Mouse (Mus musculus) forebrain, embryonic 15.5 days (tissue): ENCODE data around the gene Rusc2. TPM values are rescaled to one million over a fixed set of nuclear protein-coding genes. Genes with fewer than 3 reads are reported as not detected.

Experiments
- ATAC-seq: fragments of 200-750 bp; cut with Nextera tagmentation; replicated peaks from 2 replicates; pipeline ENCODE4 v1.8.0; 2017; ENCODE audit warnings: mild to moderate bottlenecking, moderate TSS enrichment, moderate library complexity
- H3K27ac ChIP-seq: fragments of 300-500 bp; sonication (generic); replicated peaks from 2 replicates; pipeline ENCODE4 v1.5.1; 2015; ENCODE audit warnings: mild to moderate bottlenecking, inconsistent platforms
- H3K27me3 ChIP-seq: fragments of 300-500 bp; sonication (generic); 2 replicates; pipeline ENCODE4 v1.6.1; 2015; ENCODE audit warnings: inconsistent platforms
- H3K36me3 ChIP-seq: fragments of 300-500 bp; sonication (generic); 2 replicates; pipeline ENCODE4 v1.6.1; 2015; ENCODE audit warnings: mild to moderate bottlenecking, inconsistent platforms
- H3K4me1 ChIP-seq: fragments of 300-500 bp; sonication (generic); 2 replicates; pipeline ENCODE4 v1.6.1; 2015; ENCODE audit warnings: inconsistent platforms
- H3K4me2 ChIP-seq: fragments of 300-500 bp; sonication (generic); replicated peaks from 2 replicates; pipeline ENCODE4 v1.6.1; 2015; ENCODE audit warnings: mild to moderate bottlenecking, inconsistent platforms
- H3K4me3 ChIP-seq: fragments of 300-500 bp; sonication (generic); 2 replicates; pipeline ENCODE4 v1.5.1; 2015; ENCODE audit warnings: mild to moderate bottlenecking, inconsistent platforms
- H3K9ac ChIP-seq: fragments of 300-500 bp; sonication (generic); replicated peaks from 2 replicates; pipeline ENCODE4 v1.6.1; 2015; ENCODE audit warnings: mild to moderate bottlenecking, inconsistent platforms
- H3K9me3 ChIP-seq: fragments of 300-500 bp; sonication (generic); 2 replicates; pipeline ENCODE4 v1.6.1; 2016; ENCODE audit warnings: inconsistent platforms
- WGBS: fragments of 180-500 bp; shearing (Covaris S2); methylation state at CpG from one replicate; pipeline ENCODE4 v1.1.7; 2015; ENCODE audit warnings: mixed read lengths; 5-methylcytosine and 5-hydroxymethylcytosine counted together
- polyA plus RNA-seq: library from polyadenylated mRNA; unstranded; fragments of >200 nt; fragmentation: Nextera tagmentation; extraction: Ambion mirVana; gene quantifications from 2 replicates; pipeline ENCODE4 v1.2.1, GENCODE M21; 2015

Gene Rusc2
- polyA plus RNA-seq, 1 experiment from 2014 or later: 59.8 TPM

DNA sequence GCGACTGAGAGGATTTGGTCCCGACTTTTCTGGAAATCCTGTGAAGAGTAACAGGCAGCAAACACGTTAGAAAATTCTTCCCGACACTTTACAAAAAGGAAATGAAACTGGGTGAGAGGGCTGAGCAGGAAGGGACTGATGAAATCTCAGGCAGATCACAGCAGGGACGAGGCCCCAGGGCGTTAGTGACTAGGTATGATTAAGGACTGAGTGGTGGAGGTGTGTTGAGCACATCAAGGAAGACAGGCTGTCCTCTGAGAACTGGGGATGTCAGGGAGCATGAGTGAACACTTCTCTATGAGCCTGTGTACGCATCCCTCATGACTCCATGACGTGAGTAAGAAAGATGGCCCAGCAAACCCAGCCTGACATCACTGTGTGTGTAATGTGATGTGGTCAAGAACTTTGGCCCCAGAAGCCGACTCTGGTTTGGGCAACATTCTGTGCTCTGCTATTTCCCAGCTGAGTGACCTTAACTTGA is 38.1 kb downstream of the Rusc2 start:
- H3K27ac ChIP-seq: no peak overlapping the region
- WGBS: 78% methylated on average over 9 of the region's 9 CpGs

GRCm38 (mm10) chr4:43420305-43420704 is 38.5 kb downstream of the Rusc2 start:
- 6% methylated on average over 6 of the region's 6 CpGs for WGBS
- H3K9ac ChIP-seq: no peak overlapping the region
- no peaks in the 10 kb centered on the region for H3K4me1 ChIP-seq
- no peak overlapping the region for H3K4me3 ChIP-seq
- peaks cover 65% of the 10 kb centered on the region for H3K36me3 ChIP-seq
- ATAC-seq: peak; percentile 30
- H3K9me3 ChIP-seq: no peaks in the 10 kb centered on the region
- H3K4me2 ChIP-seq: no peak overlapping the region
- 0 out of 2 replicates have a peak, but pooled peaks cover 6% of the 10 kb centered on the region for H3K27me3 ChIP-seq
- no peak overlapping the region for H3K27ac ChIP-seq

More for the DNA sequence above, 38.1 kb downstream of the Rusc2 start:
- Histone ChIP-seq H3K9ac (no peak overlapping the region), H3K9me3 (no peaks in the 10 kb centered on the region), H3K4me2 (no peak overlapping the region), H3K27me3 (0 out of 2 replicates have a peak, but pooled peaks cover 6% of the 10 kb centered on the region), H3K36me3 (peaks cover 65% of the 10 kb centered on the region), H3K4me3 (no peak overlapping the region), H3K4me1 (no peaks in the 10 kb centered on the region)
- no peak for ATAC-seq

GRCm38 (mm10) chr4:43421632-43422240 is 40.0 kb downstream of the Rusc2 start:
- 80% methylated on average over 28 of the region's 28 CpGs for WGBS
- H3K4me1 ChIP-seq: no peaks in the 10 kb centered on the region
- no peak overlapping the region for H3K9ac ChIP-seq
- no peak for ATAC-seq
- H3K36me3 ChIP-seq: peaks cover 65% of the 10 kb centered on the region
- H3K27me3 ChIP-seq: peaks cover 13% of the 10 kb centered on the region; the same call in 1 of the 2 replicates
- H3K27ac ChIP-seq: no peak overlapping the region
- no peaks in the 10 kb centered on the region for H3K9me3 ChIP-seq
- H3K4me3 ChIP-seq: no peak overlapping the region
- H3K4me2 ChIP-seq: no peak overlapping the region

GRCm38 (mm10) chr4:43423267-43423934 is 41.6 kb downstream of the Rusc2 start:
- Histone ChIP-seq H3K9ac (no peak overlapping the region), H3K9me3 (no peaks in the 10 kb centered on the region), H3K4me1 (peaks cover 9% of the 10 kb centered on the region; the same call in 1 of the 2 replicates), H3K27me3 (peaks cover 13% of the 10 kb centered on the region; the same call in 1 of the 2 replicates), H3K27ac (no peak overlapping the region), H3K36me3 (peaks cover 59% of the 10 kb centered on the region), H3K4me2 (no peak overlapping the region), H3K4me3 (no peak overlapping the region)
- 90% methylated on average over 20 of the region's 20 CpGs for WGBS
- no peak for ATAC-seq

- H3K4me2 ChIP-seq: no peak overlapping the region
- no peak overlapping the region for H3K4me3 ChIP-seq
- peaks cover 13% of the 10 kb centered on the region; the same call in 1 of the 2 replicates for H3K27me3 ChIP-seq
- no peak overlapping the region for H3K27ac ChIP-seq
- 86% methylated on average over 9 of the region's 9 CpGs for whole genome bisulfite sequencing
- H3K9ac ChIP-seq: no peak overlapping the region
- H3K36me3 ChIP-seq: peaks cover 59% of the 10 kb centered on the region
- H3K4me1 ChIP-seq: peaks cover 16% of the 10 kb centered on the region; the same call in 1 of the 2 replicates
- no peak for ATAC-seq
- H3K9me3 ChIP-seq: no peaks in the 10 kb centered on the region
Measured at GRCm38 (mm10) chr4:43424072-43424471, 42.3 kb downstream of the Rusc2 start.

DNA sequence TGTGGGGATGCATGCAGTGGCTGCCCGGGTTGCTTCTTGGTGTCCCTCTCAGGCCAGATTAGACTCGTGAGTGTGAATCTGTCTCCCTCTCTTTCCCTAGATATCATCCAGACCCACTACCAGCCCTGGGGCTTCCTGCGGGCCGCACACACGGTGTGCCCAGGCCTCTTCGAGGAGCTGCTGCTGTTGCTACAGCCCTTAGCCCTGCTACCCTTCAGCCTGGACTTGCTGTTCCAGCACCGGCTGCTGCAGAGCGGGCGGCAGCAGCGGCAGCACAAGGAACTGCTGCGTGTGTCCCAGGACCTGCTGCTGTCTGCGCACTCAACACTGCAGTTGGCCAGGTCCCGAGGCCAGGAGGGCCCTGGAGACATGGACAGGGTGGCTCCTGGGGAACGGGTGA is 43.4 kb downstream of the Rusc2 start:
- peaks cover 16% of the 10 kb centered on the region; the same call in 1 of the 2 replicates for H3K4me1 ChIP-seq
- ATAC-seq: no peak
- H3K36me3 ChIP-seq: peaks cover 59% of the 10 kb centered on the region
- 27% methylated on average over 14 of the region's 14 CpGs for WGBS
- H3K9me3 ChIP-seq: no peaks in the 10 kb centered on the region
- H3K27ac ChIP-seq: no peak overlapping the region
- H3K4me3 ChIP-seq: no peak overlapping the region
- peaks cover 13% of the 10 kb centered on the region; the same call in 1 of the 2 replicates for H3K27me3 ChIP-seq
- H3K9ac ChIP-seq: no peak overlapping the region
- H3K4me2 ChIP-seq: no peak overlapping the region

DNA sequence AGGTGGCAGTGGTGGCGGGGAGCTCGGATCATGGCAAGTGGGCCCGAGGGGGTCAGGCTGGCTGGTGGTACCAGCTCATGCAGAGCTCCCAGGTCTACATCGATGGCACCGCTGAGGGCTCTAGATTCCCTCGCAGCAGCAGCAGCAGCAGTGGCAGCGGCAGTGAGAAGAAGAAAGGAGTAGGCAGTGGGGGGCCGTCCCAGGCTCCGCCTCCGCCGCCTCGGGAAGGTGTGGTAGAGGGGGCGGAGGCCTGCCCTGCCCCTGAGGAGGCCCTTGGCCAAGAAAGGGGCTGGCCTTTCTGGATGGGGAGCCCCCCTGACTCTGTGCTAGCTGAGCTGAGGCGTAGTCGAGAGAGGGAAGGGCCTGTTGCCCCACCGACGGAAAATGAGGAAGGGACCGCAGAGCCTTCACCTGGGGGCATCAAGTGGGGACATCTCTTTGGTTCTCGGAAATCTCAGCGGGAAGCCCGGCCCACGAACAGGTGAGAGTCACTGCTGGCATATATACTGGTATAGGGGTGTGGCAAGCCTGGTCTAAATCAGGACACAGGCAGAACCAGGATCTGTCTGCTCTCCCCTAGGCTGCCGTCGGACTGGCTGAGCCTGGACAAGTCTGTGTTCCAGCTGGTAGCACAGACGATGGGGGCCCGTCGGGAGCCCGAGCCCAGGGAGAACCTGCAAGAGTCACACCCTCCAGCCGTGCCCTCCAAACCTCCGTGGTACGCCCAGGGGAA is 44.0 kb downstream of the Rusc2 start:
- Histone ChIP-seq H3K9me3 (no peaks in the 10 kb centered on the region), H3K4me2 (no peak overlapping the region), H3K4me3 (no peak overlapping the region)

GRCm38 (mm10) chr4:43426487-43426886 is 44.7 kb downstream of the Rusc2 start:
- H3K4me1 ChIP-seq: peaks cover 16% of the 10 kb centered on the region; the same call in 1 of the 2 replicates
- no peak overlapping the region for H3K27ac ChIP-seq
- H3K27me3 ChIP-seq: peaks cover 13% of the 10 kb centered on the region; the same call in 1 of the 2 replicates
- no peaks in the 10 kb centered on the region for H3K9me3 ChIP-seq
- H3K4me3 ChIP-seq: no peak overlapping the region
- no peak for ATAC-seq
- H3K36me3 ChIP-seq: peaks cover 56% of the 10 kb centered on the region
- H3K9ac ChIP-seq: no peak overlapping the region
- H3K4me2 ChIP-seq: no peak overlapping the region
- WGBS: 57% methylated on average over 10 of the region's 10 CpGs

More for the DNA sequence above, 44.0 kb downstream of the Rusc2 start:
- H3K27me3 ChIP-seq: peaks cover 13% of the 10 kb centered on the region; the same call in 1 of the 2 replicates
- H3K4me1 ChIP-seq: peaks cover 16% of the 10 kb centered on the region; the same call in 1 of the 2 replicates
- no peak overlapping the region for H3K27ac ChIP-seq
- 0 out of 2 replicates have a peak, but pooled peaks have one; percentile 6 for ATAC-seq
- WGBS: 22% methylated on average over 31 of the region's 31 CpGs
- peaks cover 59% of the 10 kb centered on the region for H3K36me3 ChIP-seq
- H3K9ac ChIP-seq: no peak overlapping the region

DNA sequence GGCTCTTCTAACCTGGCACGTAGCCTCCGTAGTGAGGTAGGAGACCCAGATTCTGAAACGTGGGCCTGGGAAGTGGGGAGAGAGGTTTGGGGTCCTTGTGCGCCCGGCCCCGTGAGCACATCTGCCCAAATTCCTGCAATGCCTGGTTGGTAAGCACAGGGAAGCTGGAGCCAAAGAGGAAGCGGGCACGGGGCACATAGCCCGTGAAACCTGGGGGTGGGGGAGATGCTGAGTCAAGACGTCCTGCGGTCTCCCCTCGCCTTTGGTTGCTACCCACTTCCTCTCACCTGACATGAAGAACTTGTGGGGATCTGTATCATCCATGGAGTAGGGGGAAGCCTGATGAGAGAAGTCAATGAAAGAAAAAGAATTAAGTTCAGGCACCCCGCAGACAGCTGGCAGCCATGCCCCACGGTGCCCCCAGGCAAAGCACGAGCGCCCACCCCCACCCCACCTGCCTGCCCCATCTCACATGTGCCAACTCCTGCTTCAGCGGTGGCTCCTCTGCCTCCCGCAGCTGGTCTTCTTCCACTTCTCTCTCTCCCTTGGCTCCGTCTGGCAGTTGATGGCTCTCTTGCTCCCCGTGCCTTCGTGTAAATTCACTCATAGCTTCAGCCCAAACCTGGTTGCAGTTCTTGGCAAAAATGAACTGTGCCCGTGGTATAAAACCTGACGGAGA is 45.9 kb downstream of the Rusc2 start:
- Histone ChIP-seq H3K9ac (no peak overlapping the region), H3K27me3 (peaks cover 13% of the 10 kb centered on the region; the same call in 1 of the 2 replicates), H3K9me3 (no peaks in the 10 kb centered on the region), H3K4me1 (peaks cover 18% of the 10 kb centered on the region; the same call in 1 of the 2 replicates), H3K27ac (no peak overlapping the region), H3K36me3 (peaks cover 44% of the 10 kb centered on the region), H3K4me2 (no peak overlapping the region), H3K4me3 (no peak overlapping the region)
- ATAC-seq: no peak
- WGBS: 19% methylated on average over 23 of the region's 23 CpGs

DNA sequence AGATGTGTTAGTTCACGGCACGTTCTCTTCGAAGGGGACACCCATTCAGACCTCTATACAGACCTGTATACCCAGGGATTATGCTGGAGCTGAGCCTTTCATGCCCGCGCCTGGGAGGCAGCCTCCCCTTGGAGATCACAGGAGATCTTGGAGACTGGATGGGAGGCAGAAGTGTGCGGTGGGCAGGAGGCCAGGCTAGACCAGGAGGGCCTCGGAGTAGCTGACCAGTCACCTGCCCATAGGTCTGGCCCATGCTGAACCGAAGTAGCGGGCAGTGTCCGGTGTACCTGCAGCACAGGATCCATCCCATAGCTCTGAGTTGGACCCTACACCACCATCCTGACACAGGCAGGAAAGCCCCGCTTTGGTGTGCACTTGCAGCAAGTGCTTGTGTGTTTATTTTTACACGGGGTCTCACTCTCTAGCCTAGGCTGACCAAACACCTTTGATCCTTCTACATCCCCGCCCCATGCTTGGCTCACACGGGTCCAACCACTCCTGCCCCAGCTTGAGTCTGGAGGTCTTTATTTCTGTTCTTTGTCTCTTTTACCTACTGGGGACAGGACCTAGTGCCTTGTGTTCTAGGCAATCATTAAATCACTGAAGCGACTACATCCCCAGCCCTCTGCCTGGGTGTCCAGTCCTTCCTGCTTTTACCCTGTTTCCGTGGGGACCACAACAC is 46.5 kb downstream of the Rusc2 start:
- no peaks in the 10 kb centered on the region for H3K9me3 ChIP-seq
- no peak overlapping the region for H3K4me3 ChIP-seq
- H3K36me3 ChIP-seq: peaks cover 38% of the 10 kb centered on the region
- no peak overlapping the region; the same call in 1 of the 2 replicates for H3K9ac ChIP-seq
- no peak overlapping the region for H3K4me2 ChIP-seq
- H3K27me3 ChIP-seq: peaks cover 13% of the 10 kb centered on the region; the same call in 1 of the 2 replicates
- no peak for ATAC-seq
- peaks cover 18% of the 10 kb centered on the region; the same call in 1 of the 2 replicates for H3K4me1 ChIP-seq
- 25% methylated on average over 16 of the region's 16 CpGs for WGBS
- H3K27ac ChIP-seq: no peak overlapping the region

DNA sequence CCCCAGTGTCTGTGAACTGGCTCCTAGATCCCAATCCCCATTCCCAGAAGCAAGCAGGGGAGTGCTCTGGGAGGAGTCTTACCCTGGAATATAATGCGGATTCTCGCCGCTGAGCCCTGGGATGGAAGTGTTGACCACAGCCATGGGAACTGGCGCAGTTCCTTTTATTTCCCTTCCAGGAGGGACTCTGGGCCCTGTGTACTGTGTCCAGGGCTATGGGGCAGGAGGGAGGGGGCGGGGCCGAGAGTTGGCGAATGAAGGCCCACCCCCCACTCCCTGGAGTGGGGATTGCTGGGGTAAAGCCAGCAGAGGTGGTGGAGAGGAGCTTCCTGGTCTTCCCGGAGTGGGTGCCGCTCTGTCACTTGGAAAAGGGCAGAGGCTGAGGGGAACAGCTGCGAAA is 47.2 kb downstream of the Rusc2 start, which contains the start of gene Fam166b:
Gene Fam166b, minus strand, starts transcription at position 189 of the 400 bp plus-strand sequence.
- Histone ChIP-seq H3K9ac (no peak within 1 kb of the TSS; the same call in 1 of the 2 replicates), H3K4me2 (no peak within 1 kb of the TSS), H3K9me3 (no peaks in the 10 kb centered on the region), H3K4me3 (no peak within 1 kb of the TSS), H3K36me3 (peaks cover 31% of the 10 kb centered on the region), H3K27me3 (peaks cover 7% of the 10 kb centered on the region; the same call in 1 of the 2 replicates), H3K4me1 (peaks cover 18% of the 10 kb centered on the region; the same call in 1 of the 2 replicates), H3K27ac (no peak within 1 kb of the TSS)
- 6% methylated on average over 10 of the region's 10 CpGs for WGBS
- ATAC-seq: no peak
